Mouse (Mus musculus): ENCODE measurements at regions not wholly inside any gene's neighbourhood (a gene's known extent, or its start where the extent isn't known, plus 50 kb on each side); places are given as distances from the start of the nearest gene placed in this dataset.

- no peak for DNase-seq
- H3K27ac ChIP-seq (ENCODE audit: control insufficient read depth, insufficient read depth, low read length): no peak overlapping the region
- TF ChIP-seq CTCF (IDR thresholded peaks at IDR 0.05; ENCODE audit: borderline replicate concordance, control insufficient read depth, extremely low read depth, insufficient read depth, low read length, poor library complexity) (no peak), POLR2A (IDR thresholded peaks at IDR 0.05; ENCODE audit: control insufficient read depth, extremely low read depth, insufficient read depth, low read length, poor library complexity) (no peak)
- no peak overlapping the region for H3K4me3 ChIP-seq (ENCODE audit: control insufficient read depth, insufficient read depth, low read length)
- no peaks in the 10 kb centered on the region for H3K4me1 ChIP-seq (replicated peaks; ENCODE audit: control insufficient read depth, insufficient read depth, low read length)
- H3K36me3 ChIP-seq (ENCODE audit: control insufficient read depth, insufficient read depth, low read length): no peaks in the 10 kb centered on the region
- WGBS: 81% methylated on average over 2 of the region's 2 CpGs
- H3K27me3 ChIP-seq (ENCODE audit: control insufficient read depth, insufficient read depth, low read length): no peaks in the 10 kb centered on the region
Measured at GRCm38 (mm10) chr13:101824962-101825361, 56.9 kb upstream of the Pik3r1 start.

- 83% methylated on average over 7 of the region's 7 CpGs for WGBS
- Histone ChIP-seq H3K27ac (ENCODE audit: control insufficient read depth, insufficient read depth, low read length) (no peak overlapping the region), H3K36me3 (ENCODE audit: control insufficient read depth, insufficient read depth, low read length) (no peaks in the 10 kb centered on the region), H3K4me1 (replicated peaks; ENCODE audit: control insufficient read depth, insufficient read depth, low read length) (no peaks in the 10 kb centered on the region), H3K4me3 (ENCODE audit: control insufficient read depth, insufficient read depth, low read length) (no peak overlapping the region), H3K27me3 (ENCODE audit: control insufficient read depth, insufficient read depth, low read length) (no peaks in the 10 kb centered on the region)
- TF ChIP-seq CTCF (IDR thresholded peaks at IDR 0.05; ENCODE audit: borderline replicate concordance, control insufficient read depth, extremely low read depth, insufficient read depth, low read length, poor library complexity) (no peak), POLR2A (IDR thresholded peaks at IDR 0.05; ENCODE audit: control insufficient read depth, extremely low read depth, insufficient read depth, low read length, poor library complexity) (no peak)
- DNase-seq: no peak
Measured at GRCm38 (mm10) chr13:101831872-101832629, 64.0 kb upstream of the Pik3r1 start.

- no peaks in the 10 kb centered on the region for H3K27me3 ChIP-seq (ENCODE audit: control insufficient read depth, insufficient read depth, low read length)
- no peak overlapping the region for H3K27ac ChIP-seq (ENCODE audit: control insufficient read depth, insufficient read depth, low read length)
- WGBS: 97% methylated on average over 4 of the region's 4 CpGs
- no peaks in the 10 kb centered on the region for H3K4me1 ChIP-seq (replicated peaks; ENCODE audit: control insufficient read depth, insufficient read depth, low read length)
- H3K36me3 ChIP-seq (ENCODE audit: control insufficient read depth, insufficient read depth, low read length): no peaks in the 10 kb centered on the region
- DNase-seq: no peak
- H3K4me3 ChIP-seq (ENCODE audit: control insufficient read depth, insufficient read depth, low read length): no peak overlapping the region
- TF ChIP-seq POLR2A (IDR thresholded peaks at IDR 0.05; ENCODE audit: control insufficient read depth, extremely low read depth, insufficient read depth, low read length, poor library complexity) (no peak), CTCF (IDR thresholded peaks at IDR 0.05; ENCODE audit: borderline replicate concordance, control insufficient read depth, extremely low read depth, insufficient read depth, low read length, poor library complexity) (no peak)
Measured at GRCm38 (mm10) chr13:101834546-101834945, 66.5 kb upstream of the Pik3r1 start.

- H3K36me3 ChIP-seq (ENCODE audit: control insufficient read depth, insufficient read depth, low read length): no peaks in the 10 kb centered on the region
- 94% methylated on average over 1 of the region's 1 CpGs for WGBS
- no peaks in the 10 kb centered on the region for H3K4me1 ChIP-seq (replicated peaks; ENCODE audit: control insufficient read depth, insufficient read depth, low read length)
- no peak overlapping the region for H3K4me3 ChIP-seq (ENCODE audit: control insufficient read depth, insufficient read depth, low read length)
- H3K27ac ChIP-seq (ENCODE audit: control insufficient read depth, insufficient read depth, low read length): no peak overlapping the region
- no peaks in the 10 kb centered on the region for H3K27me3 ChIP-seq (ENCODE audit: control insufficient read depth, insufficient read depth, low read length)
- DNase-seq: no peak
- TF ChIP-seq POLR2A (IDR thresholded peaks at IDR 0.05; ENCODE audit: control insufficient read depth, extremely low read depth, insufficient read depth, low read length, poor library complexity) (no peak), CTCF (IDR thresholded peaks at IDR 0.05; ENCODE audit: borderline replicate concordance, control insufficient read depth, extremely low read depth, insufficient read depth, low read length, poor library complexity) (no peak)
Measured at GRCm38 (mm10) chr13:101836992-101837391, 69.0 kb upstream of the Pik3r1 start.

GRCm38 (mm10) chr13:101844461-101845440 lies 76.7 kb upstream of the Pik3r1 start:
- Histone ChIP-seq H3K27ac (ENCODE audit: control insufficient read depth, insufficient read depth, low read length) (no peak overlapping the region), H3K4me1 (replicated peaks; ENCODE audit: control insufficient read depth, insufficient read depth, low read length) (no peaks in the 10 kb centered on the region), H3K27me3 (ENCODE audit: control insufficient read depth, insufficient read depth, low read length) (no peaks in the 10 kb centered on the region), H3K4me3 (ENCODE audit: control insufficient read depth, insufficient read depth, low read length) (no peak overlapping the region), H3K36me3 (ENCODE audit: control insufficient read depth, insufficient read depth, low read length) (no peaks in the 10 kb centered on the region)
- 87% methylated on average over 7 of the region's 7 CpGs for WGBS
- no peak for DNase-seq
- TF ChIP-seq CTCF (IDR thresholded peaks at IDR 0.05; ENCODE audit: borderline replicate concordance, control insufficient read depth, extremely low read depth, insufficient read depth, low read length, poor library complexity): no peak
- no peak for TF ChIP-seq POLR2A (IDR thresholded peaks at IDR 0.05; ENCODE audit: control insufficient read depth, extremely low read depth, insufficient read depth, low read length, poor library complexity)

DNA sequence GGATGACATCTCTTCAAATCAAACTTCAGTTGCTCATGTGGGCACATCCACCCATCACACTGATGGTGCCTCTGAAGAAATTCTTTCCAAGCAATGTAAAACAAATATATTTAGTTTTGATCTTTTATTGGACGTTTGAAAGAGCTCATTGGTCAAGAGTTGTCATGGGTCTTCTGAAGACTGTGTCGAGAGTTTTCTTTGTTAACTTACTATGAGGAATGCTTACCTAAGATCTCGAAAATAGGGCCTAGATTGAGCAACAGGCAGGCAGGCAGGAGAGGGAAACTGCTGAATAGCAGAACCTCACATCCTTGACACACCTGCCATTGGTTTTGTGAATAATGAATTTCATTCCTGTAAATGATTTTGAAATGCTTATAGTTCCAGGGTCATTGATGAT lies 78.0 kb upstream of the Pik3r1 start:
- Histone ChIP-seq H3K27ac (ENCODE audit: control insufficient read depth, insufficient read depth, low read length) (no peak overlapping the region), H3K4me1 (replicated peaks; ENCODE audit: control insufficient read depth, insufficient read depth, low read length) (no peaks in the 10 kb centered on the region), H3K4me3 (ENCODE audit: control insufficient read depth, insufficient read depth, low read length) (no peak overlapping the region), H3K27me3 (ENCODE audit: control insufficient read depth, insufficient read depth, low read length) (no peaks in the 10 kb centered on the region), H3K36me3 (ENCODE audit: control insufficient read depth, insufficient read depth, low read length) (no peaks in the 10 kb centered on the region)
- TF ChIP-seq CTCF (IDR thresholded peaks at IDR 0.05; ENCODE audit: borderline replicate concordance, control insufficient read depth, extremely low read depth, insufficient read depth, low read length, poor library complexity) (no peak), POLR2A (IDR thresholded peaks at IDR 0.05; ENCODE audit: control insufficient read depth, extremely low read depth, insufficient read depth, low read length, poor library complexity) (no peak)
- DNase-seq: no peak
- WGBS: 93% methylated on average over 3 of the region's 3 CpGs
